In the genomic region with DNA sequence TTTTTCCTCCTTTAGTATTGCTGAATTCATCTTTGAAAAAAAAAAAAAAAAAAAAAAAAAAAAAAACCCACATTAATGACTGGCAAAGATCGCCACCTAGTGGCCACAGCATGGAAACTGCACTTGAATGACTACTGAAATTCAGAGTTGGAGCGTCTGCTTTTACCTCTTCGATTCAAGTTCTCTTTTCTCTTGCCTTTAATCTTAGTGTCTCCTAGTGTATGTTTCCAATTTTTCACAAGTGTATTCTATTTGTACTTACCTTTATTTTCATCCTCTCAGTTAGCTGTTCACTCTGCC, we compare ENCODE assay signal across 8 mouse cellular contexts.
DNase-seq lines count a peak whose midpoint lies in the region; ATAC-seq lines count a peak whose summit lies in the region.
"Had no signal": no experiment of that assay in that cellular context is flagged by ENCODE, and none has a peak within 500 bp of the region (broad histone marks: within the 10 kb centered on the region; RNA-seq: fewer than 3 reads in every experiment).

No protein-coding gene starts in this region.

- H3K4me1 ChIP-seq in hindbrain, embryonic 14.5 days (replicated peaks; ENCODE audit: control insufficient read depth, insufficient read depth, low read length): no peaks in the 10 kb centered on the region
- no peaks in the 10 kb centered on the region for H3K4me1 ChIP-seq in hindbrain, embryonic 16.5 days (ENCODE audit: control insufficient read depth, insufficient read depth, low read depth, low read length)
- H3K4me1 ChIP-seq: limb, embryonic 15.5 days had no signal

- DNase-seq in hindbrain, embryonic 14.5 days (ENCODE audit: low spot score): peak; percentile 77
- DNase-seq in testis, postnatal 10 days (ENCODE audit: low spot score): peak; percentile 66
- DNase-seq in testis, postnatal 14 days (ENCODE audit: low spot score): no peak
- DNase-seq in brain, adult 2 months (ENCODE audit: low read depth, low spot score): peak; percentile 66
- DNase-seq in left cerebral cortex, postnatal 4 days: peak; percentile 39
- DNase-seq in skeletal muscle tissue, adult 2 months (ENCODE audit: low read depth, low spot score): peak; percentile 21

- no peaks in the 10 kb centered on the region for H3K9me3 ChIP-seq in hindbrain, embryonic 14.5 days (ENCODE audit: control insufficient read depth, low read length)
- no peaks in the 10 kb centered on the region for H3K9me3 ChIP-seq in hindbrain, embryonic 16.5 days (ENCODE audit: control insufficient read depth, low read length)
- H3K9me3 ChIP-seq: limb, embryonic 15.5 days had no signal

- H3K9ac ChIP-seq in hindbrain, embryonic 14.5 days: no peak overlapping the region
- H3K9ac ChIP-seq in hindbrain, embryonic 16.5 days (ENCODE audit: low read depth, low read length): no peak overlapping the region
- H3K9ac ChIP-seq: limb, embryonic 15.5 days had no signal

- no peak overlapping the region for H3K4me2 ChIP-seq in hindbrain, embryonic 14.5 days (replicated peaks)
- no peak overlapping the region for H3K4me2 ChIP-seq in hindbrain, embryonic 16.5 days (ENCODE audit: low read length)
- H3K4me2 ChIP-seq: limb, embryonic 15.5 days had no signal

- intact Hi-C loops in left cerebral cortex, postnatal 4 days (cut with DNase I): no loop called here

- ATAC-seq in hindbrain, embryonic 14.5 days (ENCODE audit: low FRiP score): no peak
- no peak for ATAC-seq in hindbrain, embryonic 16.5 days

- no peak overlapping the region for H3K4me3 ChIP-seq in hindbrain, embryonic 14.5 days (replicated peaks; ENCODE audit: low read length)
- H3K4me3 ChIP-seq in hindbrain, embryonic 16.5 days (ENCODE audit: low read length): no peak overlapping the region
- H3K4me3 ChIP-seq: limb, embryonic 15.5 days had no signal

- H3K27me3 ChIP-seq in hindbrain, embryonic 14.5 days (ENCODE audit: control insufficient read depth, insufficient read depth, low read length): no peaks in the 10 kb centered on the region
- no peaks in the 10 kb centered on the region for H3K27me3 ChIP-seq in hindbrain, embryonic 16.5 days (replicated peaks; ENCODE audit: control insufficient read depth, insufficient read depth, low read length)
- H3K27me3 ChIP-seq: limb, embryonic 15.5 days had no signal

- 29% methylated on average over 3 of the region's 3 CpGs for WGBS in hindbrain, embryonic 14.5 days
- WGBS in hindbrain, embryonic 16.5 days: 30% methylated on average over 3 of the region's 3 CpGs

- no peaks in the 10 kb centered on the region for H3K36me3 ChIP-seq in hindbrain, embryonic 14.5 days (replicated peaks; ENCODE audit: control insufficient read depth, insufficient read depth)
- H3K36me3 ChIP-seq in hindbrain, embryonic 16.5 days (ENCODE audit: control insufficient read depth, insufficient read depth, low read length): no peaks in the 10 kb centered on the region
- H3K36me3 ChIP-seq: limb, embryonic 15.5 days had no signal

- no peak overlapping the region for H3K27ac ChIP-seq in hindbrain, embryonic 14.5 days
- H3K27ac ChIP-seq in hindbrain, embryonic 16.5 days (ENCODE audit: low read depth, low read length): no peak overlapping the region
- H3K27ac ChIP-seq: limb, embryonic 15.5 days had no signal
